Mouse (Mus musculus): ENCODE measurements at regions not wholly inside any gene's neighbourhood (a gene's known extent, or its start where the extent isn't known, plus 50 kb on each side); places are given as distances from the start of the nearest gene placed in this dataset.

GRCm38 (mm10) chr1:81637357-81637756 is 560.6 kb downstream of the Nyap2 start:
- Histone ChIP-seq H3K79me3 (ENCODE audit: low read depth) (no peaks in the 10 kb centered on the region), H3K36me3 (ENCODE audit: control insufficient read depth, insufficient read depth) (no peaks in the 10 kb centered on the region), H3K4me3 (ENCODE audit: insufficient read depth, poor library complexity, severe bottlenecking) (no peak overlapping the region), H3K27me3 (ENCODE audit: control insufficient read depth, insufficient read depth, insufficient read length) (no peaks in the 10 kb centered on the region), H3K79me2 (ENCODE audit: control insufficient read depth, insufficient read depth) (no peaks in the 10 kb centered on the region), H3ac (ENCODE audit: control insufficient read depth, insufficient read length, low read depth) (no peak overlapping the region)
- TF ChIP-seq CTCF (IDR thresholded peaks at IDR 0.05; ENCODE audit: control insufficient read depth, insufficient read depth, insufficient read length) (no peak), CEBPB (IDR thresholded peaks at IDR 0.05; ENCODE audit: low read depth) (no peak), MYOD1 (IDR thresholded peaks at IDR 0.05; ENCODE audit: control insufficient read depth, insufficient read length, low read depth) (no peak), FOSL1 (IDR thresholded peaks at IDR 0.05; ENCODE audit: insufficient read depth, low read length, poor library complexity, severe bottlenecking) (no peak), USF1 (IDR thresholded peaks at IDR 0.05; ENCODE audit: low read depth) (no peak), MAX (IDR thresholded peaks at IDR 0.05) (no peak), MYOG (IDR thresholded peaks at IDR 0.05; ENCODE audit: control insufficient read depth, extremely low read depth, insufficient read length) (no peak)

DNA sequence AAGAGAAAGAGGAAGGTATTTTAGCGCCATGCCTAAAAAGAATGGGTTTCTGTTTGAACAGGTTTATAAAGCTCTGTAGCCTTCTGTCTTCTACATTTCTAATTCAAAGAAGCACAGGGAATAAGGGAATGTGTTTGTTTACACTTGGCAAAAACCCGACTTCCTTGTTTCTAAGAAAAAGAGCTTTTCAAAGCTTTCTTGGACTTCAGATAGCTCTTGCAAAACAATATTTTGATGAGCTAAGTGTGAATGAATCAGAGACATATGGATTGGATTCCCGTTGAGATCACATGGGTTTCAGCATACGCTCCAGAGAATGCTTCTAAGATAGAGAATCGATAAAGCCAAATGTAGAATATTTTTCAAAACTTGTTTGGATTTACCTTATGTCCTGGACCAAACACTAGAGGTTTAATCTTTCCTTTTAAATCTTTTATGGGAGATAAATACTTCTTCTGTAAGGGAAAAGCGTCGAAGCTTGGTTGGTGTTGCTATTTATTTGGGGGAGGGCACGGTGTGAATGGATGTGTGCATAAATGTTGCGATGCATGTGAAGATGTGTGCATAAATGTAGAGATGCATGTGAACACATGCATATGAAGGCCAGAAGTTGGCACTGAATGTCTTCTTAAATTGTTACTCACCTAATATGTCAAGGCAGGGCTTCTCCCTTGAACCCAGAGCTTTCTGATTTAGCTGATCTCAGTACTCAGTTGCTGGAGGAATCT is 576.4 kb downstream of the Nyap2 start:
- Histone ChIP-seq H3K4me3 (ENCODE audit: insufficient read depth, poor library complexity, severe bottlenecking) (no peak overlapping the region), H3K79me2 (ENCODE audit: control insufficient read depth, insufficient read depth) (no peaks in the 10 kb centered on the region), H3K79me3 (ENCODE audit: low read depth) (no peaks in the 10 kb centered on the region), H3ac (ENCODE audit: control insufficient read depth, insufficient read length, low read depth) (no peak overlapping the region), H3K27me3 (ENCODE audit: control insufficient read depth, insufficient read depth, insufficient read length) (no peaks in the 10 kb centered on the region), H3K36me3 (ENCODE audit: control insufficient read depth, insufficient read depth) (no peaks in the 10 kb centered on the region)
- TF ChIP-seq MYOD1 (IDR thresholded peaks at IDR 0.05; ENCODE audit: control insufficient read depth, insufficient read length, low read depth) (no peak), FOSL1 (IDR thresholded peaks at IDR 0.05; ENCODE audit: insufficient read depth, low read length, poor library complexity, severe bottlenecking) (no peak), USF1 (IDR thresholded peaks at IDR 0.05; ENCODE audit: low read depth) (no peak), MYOG (IDR thresholded peaks at IDR 0.05; ENCODE audit: control insufficient read depth, extremely low read depth, insufficient read length) (no peak)

GRCm38 (mm10) chr1:81661245-81661644 is 571.7 kb upstream of the Gm9747 start:
- H3K79me2 ChIP-seq (ENCODE audit: control insufficient read depth, insufficient read depth): no peaks in the 10 kb centered on the region
- no peaks in the 10 kb centered on the region for H3K36me3 ChIP-seq (ENCODE audit: control insufficient read depth, insufficient read depth)
- no peak overlapping the region for H3ac ChIP-seq (ENCODE audit: control insufficient read depth, insufficient read length, low read depth)
- TF ChIP-seq MYOG (IDR thresholded peaks at IDR 0.05; ENCODE audit: control insufficient read depth, extremely low read depth, insufficient read length) (no peak), CEBPB (IDR thresholded peaks at IDR 0.05; ENCODE audit: low read depth) (peak; percentile 43)
- no peak overlapping the region for H3K4me3 ChIP-seq (ENCODE audit: insufficient read depth, poor library complexity, severe bottlenecking)
- H3K79me3 ChIP-seq (ENCODE audit: low read depth): no peaks in the 10 kb centered on the region
- H3K27me3 ChIP-seq (ENCODE audit: control insufficient read depth, insufficient read depth, insufficient read length): no peaks in the 10 kb centered on the region

DNA sequence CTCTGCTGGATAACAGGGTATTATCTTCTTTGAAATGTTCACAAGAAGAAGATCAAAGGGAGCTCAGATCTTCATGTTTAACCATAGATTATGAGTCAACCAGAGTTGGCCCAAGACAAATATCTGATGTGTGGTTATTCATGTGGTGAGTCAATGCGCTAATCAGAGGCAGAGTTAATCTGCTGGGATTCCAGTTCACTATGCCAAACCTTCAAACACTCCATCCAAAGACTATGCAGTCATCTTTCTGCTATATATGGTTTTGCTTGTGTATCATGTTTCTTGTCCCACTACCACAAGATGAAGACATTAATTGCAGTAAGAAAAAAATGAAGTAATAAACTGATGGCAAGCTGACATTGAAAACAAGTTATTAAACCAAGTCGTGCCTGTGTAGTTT is 561.8 kb upstream of the Gm9747 start:
- H3K27me3 ChIP-seq (ENCODE audit: control insufficient read depth, insufficient read depth, insufficient read length): no peaks in the 10 kb centered on the region

GRCm38 (mm10) chr1:81671725-81672124 is 561.2 kb upstream of the Gm9747 start:
- no peak for TF ChIP-seq MAX (IDR thresholded peaks at IDR 0.05)
- TF ChIP-seq CTCF (IDR thresholded peaks at IDR 0.05; ENCODE audit: control insufficient read depth, insufficient read depth, insufficient read length): no peak
- TF ChIP-seq MYOG (IDR thresholded peaks at IDR 0.05; ENCODE audit: control insufficient read depth, extremely low read depth, insufficient read length): no peak
- TF ChIP-seq FOSL1 (IDR thresholded peaks at IDR 0.05; ENCODE audit: insufficient read depth, low read length, poor library complexity, severe bottlenecking): peak; percentile 5
- no peak for TF ChIP-seq USF1 (IDR thresholded peaks at IDR 0.05; ENCODE audit: low read depth)
- peak; percentile 88 for TF ChIP-seq MYOD1 (IDR thresholded peaks at IDR 0.05; ENCODE audit: control insufficient read depth, insufficient read length, low read depth)
- no peaks in the 10 kb centered on the region for H3K79me2 ChIP-seq (ENCODE audit: control insufficient read depth, insufficient read depth)
- H3K4me3 ChIP-seq (ENCODE audit: insufficient read depth, poor library complexity, severe bottlenecking): no peak overlapping the region
- H3K27me3 ChIP-seq (ENCODE audit: control insufficient read depth, insufficient read depth, insufficient read length): no peaks in the 10 kb centered on the region
- H3K79me3 ChIP-seq (ENCODE audit: low read depth): no peaks in the 10 kb centered on the region
- no peak overlapping the region for H3ac ChIP-seq (ENCODE audit: control insufficient read depth, insufficient read length, low read depth)
- no peaks in the 10 kb centered on the region for H3K36me3 ChIP-seq (ENCODE audit: control insufficient read depth, insufficient read depth)

More for the DNA sequence above, 561.8 kb upstream of the Gm9747 start:
- Histone ChIP-seq H3K79me2 (ENCODE audit: control insufficient read depth, insufficient read depth) (no peaks in the 10 kb centered on the region), H3K36me3 (ENCODE audit: control insufficient read depth, insufficient read depth) (no peaks in the 10 kb centered on the region), H3K4me3 (ENCODE audit: insufficient read depth, poor library complexity, severe bottlenecking) (no peak overlapping the region), H3ac (ENCODE audit: control insufficient read depth, insufficient read length, low read depth) (no peak overlapping the region), H3K79me3 (ENCODE audit: low read depth) (no peaks in the 10 kb centered on the region)
- no peak for TF ChIP-seq CEBPB (IDR thresholded peaks at IDR 0.05; ENCODE audit: low read depth)
- peak; percentile 71 for TF ChIP-seq FOSL1 (IDR thresholded peaks at IDR 0.05; ENCODE audit: insufficient read depth, low read length, poor library complexity, severe bottlenecking)
- peak; percentile 30 for TF ChIP-seq MYOD1 (IDR thresholded peaks at IDR 0.05; ENCODE audit: control insufficient read depth, insufficient read length, low read depth)
- no peak for TF ChIP-seq MYOG (IDR thresholded peaks at IDR 0.05; ENCODE audit: control insufficient read depth, extremely low read depth, insufficient read length)

GRCm38 (mm10) chr1:81675576-81676342 is 557.2 kb upstream of the Gm9747 start:
- no peaks in the 10 kb centered on the region for H3K36me3 ChIP-seq (ENCODE audit: control insufficient read depth, insufficient read depth)
- TF ChIP-seq CTCF (IDR thresholded peaks at IDR 0.05; ENCODE audit: control insufficient read depth, insufficient read depth, insufficient read length): no peak
- TF ChIP-seq USF1 (IDR thresholded peaks at IDR 0.05; ENCODE audit: low read depth): no peak
- peak; percentile 34 for TF ChIP-seq CEBPB (IDR thresholded peaks at IDR 0.05; ENCODE audit: low read depth)
- no peak for TF ChIP-seq MAX (IDR thresholded peaks at IDR 0.05)
- TF ChIP-seq MYOD1 (IDR thresholded peaks at IDR 0.05; ENCODE audit: control insufficient read depth, insufficient read length, low read depth): no peak

More at GRCm38 (mm10) chr1:81675576-81676342, 557.2 kb upstream of the Gm9747 start:
- H3K27me3 ChIP-seq (ENCODE audit: control insufficient read depth, insufficient read depth, insufficient read length): no peaks in the 10 kb centered on the region
- no peak overlapping the region for H3ac ChIP-seq (ENCODE audit: control insufficient read depth, insufficient read length, low read depth)
- H3K79me2 ChIP-seq (ENCODE audit: control insufficient read depth, insufficient read depth): no peaks in the 10 kb centered on the region
- no peaks in the 10 kb centered on the region for H3K79me3 ChIP-seq (ENCODE audit: low read depth)
- H3K4me3 ChIP-seq (ENCODE audit: insufficient read depth, poor library complexity, severe bottlenecking): no peak overlapping the region
